In the genomic region with DNA sequence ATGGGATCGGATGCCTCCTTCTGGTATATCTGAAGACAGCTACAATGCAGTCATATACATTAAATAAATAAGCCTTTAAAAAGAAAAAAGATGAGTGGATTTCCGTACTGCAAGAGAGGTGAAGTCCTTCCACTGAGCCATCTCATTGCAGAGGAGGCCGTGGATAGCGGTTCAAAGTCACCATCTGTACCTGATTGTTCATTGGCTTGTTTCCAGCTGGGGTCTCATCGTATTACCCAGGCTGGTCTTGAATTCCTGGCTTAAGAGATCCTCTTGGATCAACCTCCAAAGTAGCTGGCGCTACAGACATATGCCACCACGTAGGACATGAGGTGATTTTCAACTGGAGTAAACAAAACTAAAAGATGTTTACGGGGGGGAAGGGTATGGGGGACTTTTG, we compare ENCODE assay signal across 20 mouse cellular contexts. TPM values are rescaled to one million over a fixed set of nuclear protein-coding genes. Genes with fewer than 3 reads are reported as not detected.
"Had no signal": no experiment of that assay in that cellular context is flagged by ENCODE, and none has a peak within 500 bp of the region (broad histone marks: within the 10 kb centered on the region; RNA-seq: fewer than 3 reads in every experiment).

No protein-coding gene starts in this region.

- DNase-seq: kidney, postnatal 25 days; left cerebral cortex, postnatal 4 days; lung, adult 18-20 months; midbrain, embryonic 14.5 days; right cerebral cortex, adult 18-20 months; right cerebral cortex, postnatal 25 days; thymus, postnatal 4 days had no signal

- H3K9me3 ChIP-seq: neural tube, embryonic 15.5 days had no signal

- H3K36me3 ChIP-seq: limb, embryonic 13.5 days; neural tube, embryonic 15.5 days had no signal

- H3K4me1 ChIP-seq: limb, embryonic 13.5 days; neural tube, embryonic 15.5 days had no signal

- H3K27me3 ChIP-seq: limb, embryonic 13.5 days; neural tube, embryonic 15.5 days had no signal

- H3K4me2 ChIP-seq: limb, embryonic 13.5 days; neural tube, embryonic 15.5 days had no signal

- H3K27ac ChIP-seq: layer of hippocampus, adult 2 months; limb, embryonic 13.5 days; liver, embryonic 14.5 days; neural tube, embryonic 15.5 days had no signal

- H3K9ac ChIP-seq: limb, embryonic 13.5 days; liver, embryonic 14.5 days; neural tube, embryonic 15.5 days had no signal

- H3K4me3 ChIP-seq: layer of hippocampus, adult 2 months; limb, embryonic 13.5 days; myocyte; neural tube, embryonic 15.5 days had no signal

RNA-seq across cellular contexts. Expression of a gene that starts 11.5 kb away (rescaled TPM):
- total RNA-seq: megakaryocyte-erythroid progenitor cell, adult 5-6 weeks had no signal
- polyA plus RNA-seq: liver, adult 2 months had no signal

RNA-seq across cellular contexts. Expression of a gene that starts 29.2 kb away (rescaled TPM):
- total RNA-seq: layer of hippocampus, adult 2 months; layer of hippocampus, postnatal 10 days; left cerebral cortex, postnatal 4 days; liver, adult 2 months; megakaryocyte-erythroid progenitor cell, adult 5-6 weeks had no signal
- polyA plus RNA-seq: kidney, embryonic 16.5 days; limb, embryonic 13.5 days; liver, adult 2 months; liver, embryonic 14.5 days; lung, embryonic 16.5 days; midbrain, embryonic 14.5 days; myocyte; neural tube, embryonic 11.5 days; neural tube, embryonic 15.5 days; small intestine, adult 2 months; stomach, embryonic 16.5 days had no signal

RNA-seq across cellular contexts. Expression of a gene that starts 39.2 kb away (rescaled TPM):
- total RNA-seq: liver, adult 2 months; megakaryocyte-erythroid progenitor cell, adult 5-6 weeks had no signal
- polyA plus RNA-seq: small intestine, adult 2 months had no signal
